Mouse (Mus musculus): ENCODE measurements around the gene Mtus2. TPM values are rescaled to one million over a fixed set of nuclear protein-coding genes. Genes with fewer than 3 reads are reported as not detected.

The Mtus2 gene
- total and polyA plus RNA-seq, 3 experiments, result 0.03 to 0.13 TPM; not detected in 1

DNA sequence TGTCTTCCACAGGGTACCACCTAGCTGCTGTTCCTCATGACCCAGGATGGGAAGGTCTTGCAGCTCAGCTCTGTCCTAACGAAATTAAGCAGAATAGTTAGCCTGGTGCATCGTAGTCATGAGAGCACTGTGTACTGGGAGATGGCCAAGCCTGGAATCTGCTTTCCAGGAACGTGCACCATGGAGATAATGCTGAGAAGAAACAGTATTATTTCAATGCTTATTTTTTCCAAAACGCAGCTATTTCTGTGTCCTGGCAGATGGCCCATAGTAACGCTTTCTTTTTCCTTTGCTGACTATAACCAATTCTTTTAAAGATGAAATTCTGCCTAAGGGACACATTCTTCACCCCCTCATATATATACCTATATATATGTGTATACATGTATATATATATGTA is 108.1 kb downstream of the Mtus2 start:
- in situ Hi-C loops (cut with MboI; ENCODE audit: low pct_ligation_motif_present, low pct_unique_long_range_greater_than_20kb, low sequenced_read_pairs) (no loop called here), dilution Hi-C loops (cut with MboI; ENCODE audit: extremely low pct_ligation_motif_present, extremely low pct_unique_long_range_greater_than_20kb, low sequenced_read_pairs) (no loop called here)
- DNase-seq (ENCODE audit: extremely low read depth), result no peak
- Histone ChIP-seq H3K27me3 (replicated peaks) (no peaks in the 10 kb centered on the region), H3K4me3 (replicated peaks in 1 of 3; ENCODE audit: low read depth in 2 of 3, low read length in 2 of 3, poor library complexity in 1 of 3) (no peak overlapping the region), H3K9me3 (replicated peaks; ENCODE audit: low read length) (peaks cover 76% of the 10 kb centered on the region), H3K36me3 (replicated peaks in 1 of 2; ENCODE audit: control insufficient read depth in 1 of 2, insufficient read depth in 1 of 2, low read length in 1 of 2) (no peaks in the 10 kb centered on the region), H3K9ac (ENCODE audit: insufficient read depth, low read depth) (no peak overlapping the region), H3K79me2 (replicated peaks; ENCODE audit: control insufficient read depth, extremely low read depth, insufficient read depth, poor library complexity, severe bottlenecking) (no peaks in the 10 kb centered on the region), H3K27ac (ENCODE audit: insufficient read depth, low read depth) (no peak overlapping the region), H3K4me1 (ENCODE audit: control insufficient read depth in 1 of 2, insufficient read depth in 2 of 2) (no peaks in the 10 kb centered on the region), H3K4me2 (ENCODE audit: insufficient read depth, low read depth, poor library complexity, severe bottlenecking) (no peak overlapping the region)
- no peak for TF ChIP-seq RAD21 (IDR thresholded peaks at IDR 0.05; ENCODE audit: low read depth, low read length)
- no peak for TF ChIP-seq SIN3A (IDR thresholded peaks at IDR 0.05; ENCODE audit: low read length)
- TF ChIP-seq MYC (IDR thresholded peaks at IDR 0.05; ENCODE audit: low read depth, low read length), result no peak
- TF ChIP-seq USF1 (IDR thresholded peaks at IDR 0.05; ENCODE audit: low read depth, low read length), result no peak
- TF ChIP-seq ZNF384 (IDR thresholded peaks at IDR 0.05; ENCODE audit: low read depth, low read length), result no peak
- TF ChIP-seq ELF1 (IDR thresholded peaks at IDR 0.05; ENCODE audit: low read depth, low read length), result no peak
- no peak for TF ChIP-seq CHD2 (IDR thresholded peaks at IDR 0.05; ENCODE audit: low read length)
- no peak for TF ChIP-seq ZKSCAN1 (IDR thresholded peaks at IDR 0.05; ENCODE audit: borderline replicate concordance, low read depth, low read length)
- TF ChIP-seq IRF4 (IDR thresholded peaks at IDR 0.05; ENCODE audit: low read depth, low read length), result no peak
- TF ChIP-seq MXI1 (IDR thresholded peaks at IDR 0.05; ENCODE audit: low read depth, low read length), result no peak
- TF ChIP-seq EP300 (IDR thresholded peaks at IDR 0.05; ENCODE audit: low read length), result no peak
- no peak for TF ChIP-seq JUND (conservative IDR thresholded peaks at IDR 0.05; ENCODE audit: low read depth, low read length)
- no peak for TF ChIP-seq BHLHE40 (IDR thresholded peaks at IDR 0.05; ENCODE audit: low read depth, low read length)
- TF ChIP-seq MEF2A (IDR thresholded peaks at IDR 0.05; ENCODE audit: borderline replicate concordance, low read depth, low read length), result no peak
- TF ChIP-seq HCFC1 (IDR thresholded peaks at IDR 0.05; ENCODE audit: low read depth, low read length), result no peak
- no peak for TF ChIP-seq TBP (conservative IDR thresholded peaks at IDR 0.05; ENCODE audit: low read depth, low read length)

DNA sequence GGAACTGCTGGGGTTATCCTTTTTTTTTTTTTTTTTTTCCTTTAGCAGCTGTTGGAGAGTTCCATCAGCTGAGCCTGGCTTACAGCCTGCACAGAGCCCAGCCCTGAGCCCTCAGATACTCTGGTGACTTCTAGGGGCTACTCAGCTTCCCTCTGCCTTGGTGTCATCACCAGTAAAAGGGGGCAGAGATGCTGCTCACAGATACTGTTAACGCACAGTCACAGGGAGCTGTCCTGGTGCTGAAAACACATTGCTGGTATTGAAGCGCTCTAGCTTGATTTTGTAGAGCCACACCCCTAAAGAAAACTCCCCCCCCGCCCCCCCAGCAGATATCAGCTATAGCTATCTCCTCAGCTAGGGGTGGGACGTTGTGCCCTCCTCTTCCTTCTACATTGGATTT is 112.8 kb downstream of the Mtus2 start:
- DNase-seq (ENCODE audit: extremely low read depth), result no peak
- no peaks in the 10 kb centered on the region for H3K36me3 ChIP-seq (replicated peaks in 1 of 2; ENCODE audit: control insufficient read depth in 1 of 2, insufficient read depth in 1 of 2, low read length in 1 of 2)
- dilution Hi-C loops (cut with MboI; ENCODE audit: extremely low pct_ligation_motif_present, extremely low pct_unique_long_range_greater_than_20kb, low sequenced_read_pairs), result no loop called here

More for the DNA sequence above, 112.8 kb downstream of the Mtus2 start:
- Histone ChIP-seq H3K4me1 (ENCODE audit: control insufficient read depth in 1 of 2, insufficient read depth in 2 of 2) (no peaks in the 10 kb centered on the region), H3K4me3 (replicated peaks in 1 of 3; ENCODE audit: low read depth in 2 of 3, low read length in 2 of 3, poor library complexity in 1 of 3) (no peak overlapping the region), H3K27ac (ENCODE audit: insufficient read depth, low read depth) (no peak overlapping the region), H3K4me2 (ENCODE audit: insufficient read depth, low read depth, poor library complexity, severe bottlenecking) (no peak overlapping the region), H3K9me3 (replicated peaks; ENCODE audit: low read length) (peaks cover 81% of the 10 kb centered on the region), H3K79me2 (replicated peaks; ENCODE audit: control insufficient read depth, extremely low read depth, insufficient read depth, poor library complexity, severe bottlenecking) (no peaks in the 10 kb centered on the region), H3K9ac (ENCODE audit: insufficient read depth, low read depth) (no peak overlapping the region), H3K27me3 (replicated peaks) (no peaks in the 10 kb centered on the region)
- in situ Hi-C loops (cut with MboI; ENCODE audit: low pct_ligation_motif_present, low pct_unique_long_range_greater_than_20kb, low sequenced_read_pairs), result no loop called here
- TF ChIP-seq NELFE (IDR thresholded peaks at IDR 0.05; ENCODE audit: low read depth, low read length), result no peak
- TF ChIP-seq MYC (IDR thresholded peaks at IDR 0.05; ENCODE audit: low read depth, low read length), result no peak
- TF ChIP-seq EP300 (IDR thresholded peaks at IDR 0.05; ENCODE audit: low read length), result no peak
- TF ChIP-seq ZNF384 (IDR thresholded peaks at IDR 0.05; ENCODE audit: low read depth, low read length), result no peak
- TF ChIP-seq ZMIZ1 (IDR thresholded peaks at IDR 0.05; ENCODE audit: low read depth, low read length), result no peak
- TF ChIP-seq SIN3A (IDR thresholded peaks at IDR 0.05; ENCODE audit: low read length), result no peak
- no peak for TF ChIP-seq GABPA (IDR thresholded peaks at IDR 0.05; ENCODE audit: insufficient replicate concordance, low read depth, low read length)
- TF ChIP-seq ZKSCAN1 (IDR thresholded peaks at IDR 0.05; ENCODE audit: borderline replicate concordance, low read depth, low read length), result no peak
- no peak for TF ChIP-seq KAT2A (IDR thresholded peaks at IDR 0.05; ENCODE audit: insufficient replicate concordance, low read length)
- no peak for TF ChIP-seq JUND (conservative IDR thresholded peaks at IDR 0.05; ENCODE audit: low read depth, low read length)

Measured in CH12.LX (cell line).